ENCODE assay signal across 20 mouse cellular contexts in the genomic region with DNA sequence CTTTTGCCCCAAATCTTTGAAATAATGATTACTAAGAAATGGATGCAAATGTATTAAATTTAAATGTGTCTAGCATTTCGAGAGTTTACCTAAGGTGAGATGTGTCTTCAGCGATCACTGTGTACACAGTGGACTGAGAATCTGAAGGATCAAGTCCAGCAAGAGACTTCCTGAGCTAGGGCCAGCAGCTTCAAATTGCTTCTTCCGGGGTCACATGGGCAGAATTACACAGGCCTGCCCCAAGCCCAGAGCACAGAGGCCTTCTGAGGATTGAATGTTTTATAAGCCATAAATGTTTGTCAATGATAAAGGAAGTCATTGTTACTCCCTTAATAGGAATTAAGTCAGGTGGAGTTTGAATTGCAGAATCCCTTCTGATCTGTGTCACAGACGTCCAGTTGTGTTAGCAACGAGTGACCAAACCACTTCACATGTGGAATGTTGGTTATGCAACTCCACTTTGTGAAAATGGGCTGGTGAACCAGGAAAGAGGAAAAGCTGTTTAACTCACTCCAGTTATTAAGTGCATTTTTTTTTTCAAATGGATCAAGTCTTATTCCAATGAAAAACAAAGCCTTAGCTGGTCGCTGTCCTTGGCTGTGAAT. TPM values are rescaled to one million over a fixed set of nuclear protein-coding genes. Genes with fewer than 3 reads are reported as not detected.
A peak's percentile ranks its signal among the peaks of the same experiment; 100 is the strongest.
DNase-seq lines count a peak whose midpoint lies in the region; ATAC-seq and TF ChIP-seq lines count a peak whose summit lies in the region.
"Had no signal": no experiment of that assay in that cellular context is flagged by ENCODE, and none has a peak within 500 bp of the region (broad histone marks: within the 10 kb centered on the region; RNA-seq: fewer than 3 reads in every experiment).

No protein-coding gene starts in this region.

- no peaks in the 10 kb centered on the region for H3K36me3 ChIP-seq in embryonic facial prominence, embryonic 14.5 days (ENCODE audit: control insufficient read depth, insufficient read depth, low read length)
- H3K36me3 ChIP-seq in embryonic facial prominence, embryonic 10.5 days (replicated peaks): no peaks in the 10 kb centered on the region
- H3K36me3 ChIP-seq: embryonic facial prominence, embryonic 15.5 days; midbrain, embryonic 15.5 days; neural tube, embryonic 15.5 days had no signal

- TF ChIP-seq CTCF in lung, adult 2 months (IDR thresholded peaks at IDR 0.05; ENCODE audit: insufficient read depth, low read length): no peak

- no peak overlapping the region for H3K27ac ChIP-seq in embryonic facial prominence, embryonic 14.5 days (replicated peaks; ENCODE audit: low read depth, low read length)
- H3K27ac ChIP-seq in embryonic facial prominence, embryonic 10.5 days (replicated peaks): no peak overlapping the region
- H3K27ac ChIP-seq: embryonic facial prominence, embryonic 15.5 days; heart, adult 2 months; limb, embryonic 13.5 days; liver, embryonic 14.5 days; midbrain, embryonic 15.5 days; neural tube, embryonic 15.5 days; stomach, postnatal 0 days had no signal

- H3K4me2 ChIP-seq in embryonic facial prominence, embryonic 14.5 days (ENCODE audit: low read depth, low read length): no peak overlapping the region
- H3K4me2 ChIP-seq: embryonic facial prominence, embryonic 15.5 days; limb, embryonic 13.5 days; midbrain, embryonic 15.5 days; neural tube, embryonic 15.5 days had no signal

- peak; percentile 33; the same call in 1 of the 2 replicates for ATAC-seq in embryonic facial prominence, embryonic 14.5 days (ENCODE audit: low read depth)
- ATAC-seq: hindbrain, embryonic 16.5 days; midbrain, embryonic 15.5 days had no signal

- H3K4me3 ChIP-seq in embryonic facial prominence, embryonic 14.5 days (ENCODE audit: low read depth, low read length): no peak overlapping the region
- no peak overlapping the region for H3K4me3 ChIP-seq in embryonic facial prominence, embryonic 10.5 days
- H3K4me3 ChIP-seq in lung, adult 2 months (replicated peaks; ENCODE audit: extremely low read depth, low read depth, low read length): no peak overlapping the region
- H3K4me3 ChIP-seq: embryonic facial prominence, embryonic 15.5 days; heart, adult 2 months; limb, embryonic 13.5 days; megakaryocyte, embryonic 14.5 days; midbrain, embryonic 15.5 days; neural tube, embryonic 15.5 days had no signal

- peaks cover 3% of the 10 kb centered on the region; the same call in 1 of the 2 replicates for H3K9me3 ChIP-seq in embryonic facial prominence, embryonic 14.5 days (ENCODE audit: control insufficient read depth, low read length)
- no peaks in the 10 kb centered on the region for H3K9me3 ChIP-seq in embryonic facial prominence, embryonic 10.5 days
- H3K9me3 ChIP-seq: embryonic facial prominence, embryonic 15.5 days; limb, embryonic 13.5 days; megakaryocyte, embryonic 14.5 days; midbrain, embryonic 15.5 days; neural tube, embryonic 15.5 days had no signal

- no peak for TF ChIP-seq POLR2A in lung, adult 2 months (IDR thresholded peaks at IDR 0.05; ENCODE audit: borderline replicate concordance, extremely low read depth, low read depth, low read length)

- 69% methylated on average over 6 of the region's 6 CpGs for WGBS in embryonic facial prominence, embryonic 14.5 days
- 81% methylated on average over 6 of the region's 6 CpGs for WGBS in embryonic facial prominence, embryonic 10.5 days
- 61% methylated on average over 6 of the region's 6 CpGs for WGBS in lung, adult 2 months

- no peaks in the 10 kb centered on the region for H3K27me3 ChIP-seq in embryonic facial prominence, embryonic 14.5 days (replicated peaks; ENCODE audit: control insufficient read depth, insufficient read depth, low read length)
- no peaks in the 10 kb centered on the region for H3K27me3 ChIP-seq in embryonic facial prominence, embryonic 10.5 days (replicated peaks; ENCODE audit: low read depth, poor library complexity, severe bottlenecking)
- H3K27me3 ChIP-seq: embryonic facial prominence, embryonic 15.5 days; limb, embryonic 13.5 days; megakaryocyte, embryonic 14.5 days; midbrain, embryonic 15.5 days; neural tube, embryonic 15.5 days had no signal

- H3K4me1 ChIP-seq in embryonic facial prominence, embryonic 14.5 days (ENCODE audit: control insufficient read depth, insufficient read depth, low read length): no peaks in the 10 kb centered on the region
- H3K4me1 ChIP-seq in embryonic facial prominence, embryonic 10.5 days: no peaks in the 10 kb centered on the region
- peaks cover 3% of the 10 kb centered on the region for H3K4me1 ChIP-seq in lung, adult 2 months (ENCODE audit: control insufficient read depth, insufficient read depth, low read length)
- H3K4me1 ChIP-seq: embryonic facial prominence, embryonic 15.5 days; midbrain, embryonic 15.5 days; neural tube, embryonic 15.5 days had no signal

- DNase-seq in embryonic facial prominence, embryonic 14.5 days (ENCODE audit: low spot score): peak; percentile 26
- DNase-seq in embryonic facial prominence, embryonic 10.5 days (ENCODE audit: low spot score): no peak
- peak; percentile 47 for DNase-seq in fat pad, adult 2 months (ENCODE audit: extremely low read depth, low read depth, low spot score)
- peak; percentile 36 for DNase-seq in lung, adult 2 months
- peak; percentile 88 for DNase-seq in lung, postnatal 25 days (ENCODE audit: low spot score)
- no peak for DNase-seq in right cerebral cortex, postnatal 14 days
- no peak for DNase-seq in yolk sac, embryonic 10.5 days (ENCODE audit: low spot score)
- no peak for DNase-seq in T-cell, adult 2 months (ENCODE audit: low spot score)
- DNase-seq: adrenal gland, postnatal 36 days; cerebellum, adult 11-12 months; cerebellum, postnatal 14 days; heart, adult 2 months had no signal

- H3K9ac ChIP-seq in embryonic facial prominence, embryonic 14.5 days (ENCODE audit: low read depth, low read length): no peak overlapping the region
- H3K9ac ChIP-seq: embryonic facial prominence, embryonic 15.5 days; limb, embryonic 13.5 days; liver, embryonic 14.5 days; midbrain, embryonic 15.5 days; neural tube, embryonic 15.5 days had no signal

RNA-seq across cellular contexts. Expression of gene Mfap3l, which starts 10.9 kb away (rescaled TPM):
- 3.1 and 3.6 TPM in 2 replicates for polyA plus RNA-seq in embryonic facial prominence, embryonic 14.5 days (2014; fragmentation: Nextera tagmentation; extraction: Ambion mirVana)
- polyA plus RNA-seq in embryonic facial prominence, embryonic 10.5 days (2016; fragmentation: Nextera tagmentation; extraction: Ambion mirVana): 0.74 and 1.2 TPM in 2 replicates
- polyA plus RNA-seq in lung, adult 2 months (2012; rRNA removed): 6.0 and 10.7 TPM in 2 replicates

Comparison
In these comparisons a context has a peak if more than half of its experiments do, and no peak if none do; other contexts are left out.
1. DNase-seq: peak in embryonic facial prominence, embryonic 14.5 days (single experiment), fat pad, adult 2 months (single experiment), lung, adult 2 months (single experiment) and lung, postnatal 25 days (single experiment); none in embryonic facial prominence, embryonic 10.5 days (single experiment), right cerebral cortex, postnatal 14 days (single experiment), yolk sac, embryonic 10.5 days (single experiment) and T-cell, adult 2 months (single experiment).